Mouse (Mus musculus) liver, embryonic 12.5 days (tissue): ENCODE results near the gene Lhpp. TPM values are rescaled to one million over a fixed set of nuclear protein-coding genes. Genes with fewer than 3 reads are reported as not detected.
A peak's percentile ranks its signal among the peaks of the same experiment; 100 is the strongest.

Source experiments
- ATAC-seq: fragments of 200-750 bp; cut with Nextera tagmentation; 2 replicates; pipeline ENCODE4 v1.8.0; 2017; ENCODE audit warnings: moderate number of reproducible peaks, mild to moderate bottlenecking, moderate library complexity
- H3K27ac ChIP-seq: fragments of 300-500 bp; sonication (generic); 2 replicates; pipeline ENCODE4 v1.5.1; 2016; ENCODE audit warnings: mild to moderate bottlenecking
- H3K27me3 ChIP-seq: fragments of 300-500 bp; sonication (generic); replicated peaks from 2 replicates; pipeline ENCODE4 v1.6.1; 2016; ENCODE audit warnings: mild to moderate bottlenecking, moderate library complexity
- H3K36me3 ChIP-seq: fragments of 300-500 bp; sonication (generic); 2 replicates; pipeline ENCODE4 v1.6.1; 2016; ENCODE audit warnings: mild to moderate bottlenecking, moderate library complexity
- H3K4me1 ChIP-seq: fragments of 300-500 bp; sonication (generic); 2 replicates; pipeline ENCODE4 v1.6.1; 2016
- H3K4me2 ChIP-seq: fragments of 300-500 bp; sonication (generic); 2 replicates; pipeline ENCODE4 v1.6.1; 2016; ENCODE audit warnings: mild to moderate bottlenecking, moderate library complexity
- H3K4me3 ChIP-seq: fragments of 300-500 bp; sonication (generic); 2 replicates; pipeline ENCODE4 v1.5.1; 2016; ENCODE audit warnings: mild to moderate bottlenecking, moderate library complexity
- H3K9ac ChIP-seq: fragments of 300-500 bp; sonication (generic); 2 replicates; pipeline ENCODE4 v1.6.1; 2016; ENCODE audit warnings: mild to moderate bottlenecking, moderate library complexity
- H3K9me3 ChIP-seq: fragments of 300-500 bp; sonication (generic); replicated peaks from 2 replicates; pipeline ENCODE4 v1.6.1; 2016; ENCODE audit warnings: mild to moderate bottlenecking, moderate library complexity
- WGBS: fragments of 180-500 bp; shearing (Covaris S2); methylation state at CpG from one replicate; pipeline ENCODE4 v1.1.7; 2016; ENCODE audit not compliant: insufficient replicate concordance; 5-methylcytosine and 5-hydroxymethylcytosine counted together
- polyA plus RNA-seq: library from polyadenylated mRNA; unstranded; fragments of >200 nt; fragmentation: Nextera tagmentation; extraction: Ambion mirVana; gene quantifications from 2 replicates; pipeline ENCODE4 v1.2.1, GENCODE M21; 2016

Lhpp gene
- polyA plus RNA-seq, 1 experiment from 2014 or later: 9.2 TPM

DNA sequence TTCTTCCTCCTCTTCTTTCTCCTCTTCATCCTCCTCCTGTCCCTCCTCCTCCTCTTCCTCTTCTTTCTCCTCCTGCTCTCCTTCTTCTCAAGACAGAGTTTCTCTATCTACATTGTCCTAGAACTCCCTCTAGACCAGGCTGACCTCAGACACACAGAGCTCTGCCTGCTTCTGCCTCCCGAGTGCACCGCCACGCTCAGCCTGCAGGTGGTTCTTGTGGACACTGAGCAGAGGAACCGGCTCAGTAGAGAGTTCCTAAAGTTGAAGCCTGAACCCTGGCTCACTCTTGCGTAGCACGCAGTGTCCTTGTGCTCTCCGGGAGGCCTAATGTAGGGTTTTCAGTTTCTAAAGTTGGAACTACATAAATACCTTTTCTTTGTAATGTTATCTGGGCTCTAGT is 94.7 kb downstream of the Lhpp start:
- WGBS: 79% methylated on average over 7 of the region's 7 CpGs
- peaks cover 2% of the 10 kb centered on the region for H3K4me1 ChIP-seq
- H3K9ac ChIP-seq: no peak overlapping the region
- ATAC-seq: peak; percentile 28; the same call in 1 of the 2 replicates
- H3K9me3 ChIP-seq: no peaks in the 10 kb centered on the region
- H3K27ac ChIP-seq: no peak overlapping the region
- H3K4me3 ChIP-seq: no peak overlapping the region
- no peak overlapping the region for H3K4me2 ChIP-seq
- no peaks in the 10 kb centered on the region for H3K27me3 ChIP-seq
- H3K36me3 ChIP-seq: no peaks in the 10 kb centered on the region

- no peaks in the 10 kb centered on the region for H3K9me3 ChIP-seq
- H3K27me3 ChIP-seq: no peaks in the 10 kb centered on the region
- H3K4me3 ChIP-seq: no peak overlapping the region
- 0 out of 2 replicates have a peak, but pooled peaks have one; percentile 5 for ATAC-seq
- 79% methylated on average over 9 of the region's 9 CpGs for WGBS
- no peak overlapping the region for H3K27ac ChIP-seq
- no peak overlapping the region for H3K9ac ChIP-seq
- H3K4me1 ChIP-seq: peaks cover 45% of the 10 kb centered on the region
- peaks cover 50% of the 10 kb centered on the region for H3K36me3 ChIP-seq
- H3K4me2 ChIP-seq: 0 out of 2 replicates have a peak overlapping the region, but pooled peaks have one; percentile 2
Measured at GRCm38 (mm10) chr7:132711579-132711978, 101.1 kb downstream of the Lhpp start.

DNA sequence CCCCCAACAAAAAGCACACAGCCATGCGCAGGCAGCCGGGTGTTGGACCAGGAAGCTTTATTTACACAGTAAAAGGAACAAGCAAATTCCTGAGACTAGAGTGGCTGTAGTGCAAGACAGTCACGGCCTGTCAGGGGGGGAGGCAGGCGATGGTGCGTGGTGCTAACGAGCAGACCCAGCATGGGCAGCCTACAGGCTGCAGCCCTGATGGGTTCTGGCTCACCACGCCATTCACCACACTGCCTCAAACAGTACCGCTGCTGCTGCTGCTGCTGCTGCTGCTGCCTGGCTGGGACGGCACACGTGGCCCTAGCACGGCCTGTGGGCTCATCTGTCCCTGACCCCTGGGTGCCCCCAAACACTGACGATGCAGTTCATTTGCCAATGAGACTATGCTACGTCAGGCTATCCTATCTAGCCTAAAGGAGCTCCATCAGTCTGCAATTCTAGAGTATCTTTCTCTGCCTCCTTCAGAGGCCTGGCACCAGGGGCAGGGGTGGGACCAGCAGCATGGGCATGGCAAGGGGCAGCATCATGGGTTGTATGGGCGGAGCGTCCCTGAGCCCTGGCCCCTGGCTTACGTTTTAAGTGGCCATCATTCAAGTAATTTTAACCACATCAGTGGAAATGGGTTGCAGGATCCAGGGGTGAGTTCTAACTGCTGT is 101.7 kb downstream of the Lhpp start:
- no peak overlapping the region for H3K9ac ChIP-seq
- peaks cover 50% of the 10 kb centered on the region for H3K36me3 ChIP-seq

GRCm38 (mm10) chr7:132712956-132713355 is 102.5 kb downstream of the Lhpp start:
- Histone ChIP-seq H3K27ac (peak overlapping the region; percentile 73; the same call in 1 of the 2 replicates), H3K4me3 (no peak overlapping the region), H3K9ac (no peak overlapping the region), H3K27me3 (no peaks in the 10 kb centered on the region), H3K4me2 (no peak overlapping the region), H3K36me3 (peaks cover 50% of the 10 kb centered on the region), H3K9me3 (no peaks in the 10 kb centered on the region), H3K4me1 (peaks cover 57% of the 10 kb centered on the region)
- no peak for ATAC-seq
- 61% methylated on average over 7 of the region's 7 CpGs for WGBS

More for the DNA sequence above, 101.7 kb downstream of the Lhpp start:
- H3K4me2 ChIP-seq: 0 out of 2 replicates have a peak overlapping the region, but pooled peaks have one; percentile 2
- no peak overlapping the region for H3K27ac ChIP-seq
- WGBS: 60% methylated on average over 16 of the region's 16 CpGs
- H3K27me3 ChIP-seq: no peaks in the 10 kb centered on the region
- peak; percentile 11; the same call in 1 of the 2 replicates for ATAC-seq
- no peak overlapping the region for H3K4me3 ChIP-seq
- H3K9me3 ChIP-seq: no peaks in the 10 kb centered on the region
- H3K4me1 ChIP-seq: peaks cover 49% of the 10 kb centered on the region

GRCm38 (mm10) chr7:132713483-132714126 is 103.2 kb downstream of the Lhpp start:
- Histone ChIP-seq H3K9ac (peak overlapping the region; percentile 25; the same call in 1 of the 2 replicates), H3K4me2 (peak overlapping the region; percentile 19; the same call in 1 of the 2 replicates), H3K27me3 (no peaks in the 10 kb centered on the region), H3K27ac (peak overlapping the region; percentile 73), H3K4me3 (no peak overlapping the region), H3K4me1 (peaks cover 63% of the 10 kb centered on the region), H3K36me3 (peaks cover 54% of the 10 kb centered on the region), H3K9me3 (no peaks in the 10 kb centered on the region)
- WGBS: 43% methylated on average over 8 of the region's 8 CpGs
- no peak for ATAC-seq

DNA sequence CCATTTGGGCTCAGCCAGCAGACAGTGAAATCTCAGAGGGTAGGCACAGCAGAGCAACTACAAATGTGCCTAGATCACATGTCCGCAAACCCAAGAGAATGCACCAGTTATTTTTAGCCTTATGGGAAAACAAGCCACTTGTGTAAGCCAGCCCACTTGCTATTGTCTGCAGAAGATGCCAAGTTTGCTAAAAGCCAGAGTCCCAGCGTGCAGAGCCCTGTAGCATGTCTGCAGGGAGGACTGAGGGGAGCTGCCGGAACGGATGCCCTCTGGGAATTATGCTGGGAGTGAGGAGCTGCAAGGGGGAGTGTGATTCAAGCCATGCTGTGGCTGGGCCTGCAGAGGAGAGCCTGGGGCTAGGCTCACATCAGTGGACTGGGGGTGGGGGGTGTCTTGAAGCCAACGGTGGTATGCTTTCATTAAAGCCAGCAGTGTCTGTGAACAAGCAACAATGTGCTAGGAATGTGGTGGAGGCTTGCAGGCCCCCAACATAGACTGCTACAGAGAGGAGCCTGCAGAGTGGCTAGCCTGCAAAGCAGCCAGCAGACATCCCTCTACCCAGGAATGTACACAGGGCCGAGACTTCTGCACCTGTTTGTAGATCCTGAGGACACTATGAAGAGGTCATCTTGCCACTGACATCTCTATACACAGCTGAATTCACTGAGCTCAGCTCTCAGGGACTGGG is 103.9 kb downstream of the Lhpp start:
- Histone ChIP-seq H3K27ac (peak overlapping the region; percentile 73), H3K4me3 (no peak overlapping the region), H3K27me3 (no peaks in the 10 kb centered on the region), H3K9ac (no peak overlapping the region), H3K36me3 (peaks cover 62% of the 10 kb centered on the region), H3K9me3 (no peaks in the 10 kb centered on the region), H3K4me2 (no peak overlapping the region), H3K4me1 (peaks cover 71% of the 10 kb centered on the region)
- WGBS: 64% methylated on average over 6 of the region's 6 CpGs
- no peak for ATAC-seq

DNA sequence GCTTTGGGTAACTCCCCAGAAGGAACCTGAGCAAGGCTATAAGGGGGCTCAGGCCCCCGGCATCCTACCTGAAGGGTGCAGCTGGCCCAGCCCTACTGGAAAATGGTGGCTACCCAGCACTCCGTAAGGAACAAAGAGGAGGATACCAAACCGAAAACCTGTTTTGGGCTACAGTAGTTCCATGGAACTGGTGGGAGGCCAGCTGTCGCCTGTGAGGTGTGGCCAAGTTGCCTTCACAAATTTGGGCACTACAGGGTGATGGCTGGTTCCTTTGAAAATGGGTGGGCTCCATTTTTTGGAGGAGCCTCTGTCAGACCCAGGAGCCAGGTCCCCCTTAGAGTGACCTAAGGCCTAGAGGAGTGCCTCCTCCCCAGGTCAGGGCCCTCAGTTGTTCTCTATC is 104.8 kb downstream of the Lhpp start:
- Histone ChIP-seq H3K4me1 (peaks cover 80% of the 10 kb centered on the region), H3K27ac (no peak overlapping the region), H3K36me3 (peaks cover 69% of the 10 kb centered on the region), H3K4me3 (no peak overlapping the region), H3K4me2 (no peak overlapping the region), H3K9me3 (no peaks in the 10 kb centered on the region), H3K9ac (no peak overlapping the region), H3K27me3 (no peaks in the 10 kb centered on the region)
- WGBS: 92% methylated on average over 4 of the region's 4 CpGs
- no peak for ATAC-seq

GRCm38 (mm10) chr7:132719570-132719969 is 109.1 kb downstream of the Lhpp start:
- Histone ChIP-seq H3K4me2 (no peak overlapping the region), H3K27me3 (no peaks in the 10 kb centered on the region), H3K9ac (no peak overlapping the region), H3K4me1 (peaks cover 80% of the 10 kb centered on the region), H3K9me3 (no peaks in the 10 kb centered on the region), H3K27ac (peak overlapping the region; percentile 53; the same call in 1 of the 2 replicates), H3K4me3 (no peak overlapping the region), H3K36me3 (peaks cover 62% of the 10 kb centered on the region)
- ATAC-seq: no peak
- WGBS: 85% methylated on average over 4 of the region's 4 CpGs

DNA sequence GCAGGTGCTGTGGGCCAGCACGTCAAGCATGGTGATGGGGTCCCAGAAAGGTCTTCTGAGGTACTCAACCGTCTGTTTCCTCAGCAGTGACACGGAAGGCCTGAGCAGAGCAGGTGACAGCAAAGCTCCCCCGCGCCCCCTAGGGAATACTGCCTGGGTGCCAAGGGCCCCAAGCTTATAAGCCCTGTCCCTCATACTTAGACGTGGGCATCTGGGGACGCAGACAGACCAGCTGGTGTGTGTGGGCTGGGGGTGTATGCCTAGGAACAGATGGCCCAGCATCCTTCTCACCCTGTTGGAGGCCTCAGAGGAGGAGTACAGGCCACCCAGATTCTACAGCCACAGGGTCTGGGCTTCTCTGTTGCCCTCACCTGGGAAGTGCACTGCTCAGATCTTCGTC is 110.1 kb downstream of the Lhpp start:
- WGBS: 75% methylated on average over 8 of the region's 8 CpGs
- Histone ChIP-seq H3K4me1 (peaks cover 82% of the 10 kb centered on the region), H3K36me3 (peaks cover 58% of the 10 kb centered on the region), H3K27ac (peak overlapping the region; percentile 53; the same call in 1 of the 2 replicates), H3K4me2 (no peak overlapping the region), H3K9ac (0 out of 2 replicates have a peak overlapping the region, but pooled peaks have one; percentile 12), H3K27me3 (no peaks in the 10 kb centered on the region), H3K9me3 (no peaks in the 10 kb centered on the region), H3K4me3 (no peak overlapping the region)
- ATAC-seq: no peak

DNA sequence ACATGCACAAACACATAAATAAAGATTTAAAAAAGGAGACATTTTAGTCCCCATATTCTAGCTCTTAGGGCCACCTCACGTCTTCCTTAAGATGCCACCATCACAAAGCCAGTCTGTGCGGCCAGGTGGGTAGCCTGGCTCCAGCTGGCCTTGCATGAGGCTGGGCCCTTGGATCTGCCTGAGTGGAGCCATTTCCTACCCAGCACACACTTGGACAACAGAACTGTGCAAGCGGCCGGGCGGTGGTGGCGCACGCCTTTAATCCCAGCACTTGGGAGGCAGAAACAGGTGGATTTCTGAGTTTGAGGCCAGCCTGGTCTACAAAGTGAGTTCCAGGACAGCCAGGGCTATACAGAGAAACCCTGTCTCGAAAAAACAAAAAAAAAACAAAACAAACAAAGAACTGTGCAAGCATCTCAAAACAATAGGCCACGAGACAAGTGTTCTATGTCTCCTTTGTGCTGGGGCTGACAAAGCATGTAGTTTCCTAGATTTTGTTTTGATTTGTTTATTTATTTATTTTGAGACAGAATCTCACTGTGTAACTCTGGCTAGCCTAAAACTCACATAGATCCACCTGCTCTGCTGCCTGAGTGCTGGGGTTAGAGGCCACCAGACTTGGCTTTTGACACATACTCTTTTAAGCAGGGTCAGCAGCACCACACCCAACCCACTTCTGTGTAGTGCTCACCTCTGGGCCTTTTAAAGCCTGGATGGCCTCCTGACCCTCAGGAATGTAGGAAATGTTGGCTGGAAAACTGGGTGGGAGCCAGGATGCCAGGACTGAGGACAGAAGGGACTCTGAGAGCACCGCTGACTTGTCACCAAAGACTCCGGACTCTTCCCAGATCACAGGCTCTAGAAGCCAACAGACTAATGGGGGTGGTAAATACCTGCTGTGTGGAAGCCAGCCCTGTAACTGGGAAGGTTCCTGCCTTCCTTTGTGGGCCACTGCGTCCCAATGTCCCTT is 112.2 kb downstream of the Lhpp start:
- ATAC-seq: no peak
- peak overlapping the region; percentile 76 for H3K27ac ChIP-seq
- H3K27me3 ChIP-seq: no peaks in the 10 kb centered on the region
- peak overlapping the region; percentile 22 for H3K9ac ChIP-seq
- peaks cover 77% of the 10 kb centered on the region for H3K4me1 ChIP-seq
- H3K4me3 ChIP-seq: no peak overlapping the region
- 91% methylated on average over 12 of the region's 12 CpGs for WGBS
- H3K9me3 ChIP-seq: no peaks in the 10 kb centered on the region
- peaks cover 65% of the 10 kb centered on the region for H3K36me3 ChIP-seq
- H3K4me2 ChIP-seq: no peak overlapping the region

DNA sequence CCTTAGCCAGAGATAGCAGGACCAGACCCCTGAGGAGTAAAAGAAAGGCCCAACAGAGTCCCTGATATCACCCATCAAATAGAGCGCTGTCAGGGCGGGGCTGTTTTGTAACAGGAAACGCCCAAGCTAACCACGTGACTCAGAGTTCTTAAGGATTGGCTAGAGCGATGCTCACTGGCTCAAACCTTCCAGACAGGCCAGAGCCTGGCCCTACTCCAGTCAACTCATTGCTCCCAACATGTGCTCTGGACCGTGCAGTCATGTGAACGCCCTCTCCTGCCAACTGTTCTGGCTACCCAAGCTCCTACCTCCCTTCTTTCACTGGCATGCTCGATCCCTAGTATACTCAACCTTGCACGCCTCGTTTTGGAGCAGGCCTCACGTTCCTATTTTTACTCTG is 113.5 kb downstream of the Lhpp start:
- H3K4me1 ChIP-seq: peaks cover 76% of the 10 kb centered on the region
- ATAC-seq: peak; percentile 94
- H3K9me3 ChIP-seq: no peaks in the 10 kb centered on the region
- no peaks in the 10 kb centered on the region for H3K27me3 ChIP-seq
- peaks cover 70% of the 10 kb centered on the region for H3K36me3 ChIP-seq
- peak overlapping the region; percentile 76 for H3K27ac ChIP-seq
- peak overlapping the region; percentile 50 for H3K4me2 ChIP-seq
- 50% methylated on average over 11 of the region's 11 CpGs for WGBS
- no peak overlapping the region for H3K4me3 ChIP-seq
- peak overlapping the region; percentile 43; the same call in 1 of the 2 replicates for H3K9ac ChIP-seq
